8 mouse cellular contexts compared by ENCODE assay signal in the genomic region with DNA sequence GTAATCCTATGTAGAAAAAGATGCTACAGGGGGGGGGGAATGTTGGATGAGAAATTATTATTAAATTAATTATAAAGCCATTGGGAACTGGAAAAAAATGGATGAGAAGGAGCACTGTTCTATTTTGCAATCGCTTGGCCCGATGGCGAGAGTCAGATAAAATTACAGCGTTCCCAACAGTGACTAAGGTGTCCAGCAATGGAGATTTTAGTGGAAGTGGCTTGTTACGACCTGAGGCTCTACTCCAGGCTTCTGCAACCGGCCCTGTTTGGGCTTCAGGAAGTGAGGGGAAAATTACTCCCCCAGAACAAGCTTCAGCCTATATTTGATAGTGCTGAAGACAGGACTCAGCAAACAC. TPM values are rescaled to one million over a fixed set of nuclear protein-coding genes. Genes with fewer than 3 reads are reported as not detected.
DNase-seq lines count a peak whose midpoint lies in the region; ATAC-seq and TF ChIP-seq lines count a peak whose summit lies in the region.

No protein-coding gene starts in this region.

- peak overlapping the region; percentile 88 to 89 for H3K27ac ChIP-seq in heart, embryonic 14.5 days (replicated peaks in 1 of 2; ENCODE audit: control insufficient read depth in 1 of 2, insufficient read depth in 1 of 2, low read depth in 2 of 2, low read length in 2 of 2)
- no peak overlapping the region for H3K27ac ChIP-seq in MEL (ENCODE audit: control insufficient read depth, low read depth, low read length)
- H3K27ac ChIP-seq in forebrain, embryonic 15.5 days (replicated peaks): peak overlapping the region; percentile 85
- H3K27ac ChIP-seq in liver, postnatal 0 days (ENCODE audit: low read depth): peak overlapping the region; percentile 82; the same call in 1 of the 2 replicates

- no peaks in the 10 kb centered on the region for H3K9me3 ChIP-seq in heart, embryonic 14.5 days (ENCODE audit: control insufficient read depth, low read length)
- H3K9me3 ChIP-seq in MEL (replicated peaks; ENCODE audit: insufficient read depth, low read length): no peaks in the 10 kb centered on the region
- no peaks in the 10 kb centered on the region for H3K9me3 ChIP-seq in forebrain, embryonic 15.5 days
- H3K9me3 ChIP-seq in liver, postnatal 0 days (ENCODE audit: low read length): no peaks in the 10 kb centered on the region

- peak in 1 of 3 experiments; percentile 23; a peak in 1 of 6 replicates for TF ChIP-seq CTCF in MEL (IDR thresholded peaks at IDR 0.05 in 2 of 3, conservative IDR thresholded peaks at IDR 0.05 in 1 of 3; ENCODE audit: control insufficient read depth in 1 of 3, insufficient read depth in 1 of 3, low read depth in 2 of 3, low read length in 3 of 3, poor library complexity in 1 of 3, severe bottlenecking in 1 of 3)
- no peak for TF ChIP-seq CTCF in liver, postnatal 0 days (IDR thresholded peaks at IDR 0.05; ENCODE audit: low read depth)

- no peak for DNase-seq in heart, postnatal 10 days
- DNase-seq in MEL (ENCODE audit: low read depth, low spot score): no peak
- no peak for DNase-seq in liver, postnatal 0 days
- no peak for DNase-seq in urinary bladder, postnatal 25 days (ENCODE audit: low spot score)
- DNase-seq in frontal cortex, postnatal 25 days (ENCODE audit: low spot score in 2 of 2): no peak
- DNase-seq in ovary, postnatal 10 days (ENCODE audit: low spot score): no peak

- H3K36me3 ChIP-seq in heart, embryonic 14.5 days (ENCODE audit: control insufficient read depth, insufficient read depth, low read length): no peaks in the 10 kb centered on the region
- H3K36me3 ChIP-seq in MEL (ENCODE audit: control insufficient read depth in 1 of 2, insufficient read depth in 2 of 2, low read length in 2 of 2): peaks cover 0 to 10% of the 10 kb centered on the region in 2 experiments; a peak in 3 of 4 replicates
- H3K36me3 ChIP-seq in forebrain, embryonic 15.5 days: no peaks in the 10 kb centered on the region
- H3K36me3 ChIP-seq in liver, postnatal 0 days (replicated peaks; ENCODE audit: insufficient read depth, low read length): no peaks in the 10 kb centered on the region

- TF ChIP-seq POLR2A in MEL (IDR thresholded peaks at IDR 0.05; ENCODE audit: control insufficient read depth in 1 of 2, insufficient read depth in 1 of 2, low read depth in 1 of 2, low read length in 2 of 2, poor library complexity in 1 of 2): no peak

- WGBS in heart, embryonic 14.5 days: 5% methylated on average over 6 of the region's 6 CpGs
- 7% methylated on average over 6 of the region's 6 CpGs for WGBS in forebrain, embryonic 15.5 days
- WGBS in liver, postnatal 0 days (ENCODE audit: insufficient replicate concordance): 4% methylated on average over 6 of the region's 6 CpGs

- peak overlapping the region; percentile 89 for H3K4me2 ChIP-seq in heart, embryonic 14.5 days (ENCODE audit: low read length)
- peak overlapping the region; percentile 87 for H3K4me2 ChIP-seq in forebrain, embryonic 15.5 days (replicated peaks)
- peak overlapping the region; percentile 99 for H3K4me2 ChIP-seq in liver, postnatal 0 days (ENCODE audit: low read depth, low read length)

- no peaks in the 10 kb centered on the region for H3K27me3 ChIP-seq in heart, embryonic 14.5 days (ENCODE audit: control insufficient read depth, insufficient read depth, low read length)
- no peaks in the 10 kb centered on the region for H3K27me3 ChIP-seq in MEL (ENCODE audit: control insufficient read depth in 1 of 2, insufficient read depth in 2 of 2, low read length in 2 of 2)
- no peaks in the 10 kb centered on the region for H3K27me3 ChIP-seq in forebrain, embryonic 15.5 days
- H3K27me3 ChIP-seq in liver, postnatal 0 days (ENCODE audit: insufficient read depth, low read length): no peaks in the 10 kb centered on the region

- no peak; the same call in 1 of the 2 replicates for ATAC-seq in heart, embryonic 14.5 days (ENCODE audit: insufficient number of reproducible peaks, insufficient read depth, low FRiP score, low read depth)
- no peak for ATAC-seq in forebrain, embryonic 15.5 days (replicated peaks)
- no peak for ATAC-seq in liver, postnatal 0 days

- TF ChIP-seq RAD21 in MEL (IDR thresholded peaks at IDR 0.05; ENCODE audit: low read depth, low read length): peak; percentile 6

- intact Hi-C loops in heart, postnatal 10 days (cut with DNase I): loop anchor here (5.0 kb wide), 2 partner anchors 91 to 126 kb away; no protein-coding TSS in a partner anchor

- no peak for TF ChIP-seq EP300 in MEL (IDR thresholded peaks at IDR 0.05; ENCODE audit: low read depth in 1 of 2, low read length in 2 of 2)
- no peak for TF ChIP-seq EP300 in liver, postnatal 0 days (IDR thresholded peaks at IDR 0.05; ENCODE audit: low read depth)

- H3K79me2 ChIP-seq in MEL (ENCODE audit: control insufficient read depth, insufficient read depth, low read length, poor library complexity): peaks cover 6% of the 10 kb centered on the region

- H3K4me3 ChIP-seq in heart, embryonic 14.5 days (ENCODE audit: control insufficient read depth in 1 of 2, insufficient read depth in 1 of 2, low read depth in 1 of 2, low read length in 2 of 2): peak overlapping the region; percentile 78 to 95
- H3K4me3 ChIP-seq in MEL (ENCODE audit: control insufficient read depth in 1 of 2, insufficient read depth in 1 of 2, low read depth in 2 of 2, low read length in 2 of 2): peak overlapping the region; percentile 70 to 90
- H3K4me3 ChIP-seq in forebrain, embryonic 15.5 days: peak overlapping the region; percentile 83
- peak overlapping the region; percentile 81 for H3K4me3 ChIP-seq in liver, postnatal 0 days (ENCODE audit: low read depth, low read length)

- H3K4me1 ChIP-seq in heart, embryonic 14.5 days (ENCODE audit: control insufficient read depth in 2 of 2, insufficient read depth in 2 of 2, low read length in 2 of 2): 0 out of 4 replicates have a peak, but pooled peaks cover 0 to 2% of the 10 kb centered on the region in 2 experiments
- peaks cover 4 to 13% of the 10 kb centered on the region in 2 experiments; a peak in 2 of 4 replicates for H3K4me1 ChIP-seq in MEL (ENCODE audit: control insufficient read depth in 1 of 2, insufficient read depth in 2 of 2, low read length in 2 of 2)
- peaks cover 16% of the 10 kb centered on the region; the same call in 1 of the 2 replicates for H3K4me1 ChIP-seq in forebrain, embryonic 15.5 days
- peaks cover 6% of the 10 kb centered on the region for H3K4me1 ChIP-seq in liver, postnatal 0 days (ENCODE audit: insufficient read depth)

- H3K9ac ChIP-seq in heart, embryonic 14.5 days (ENCODE audit: low read length): peak overlapping the region; percentile 82
- H3K9ac ChIP-seq in MEL (ENCODE audit: control insufficient read depth, low read depth, low read length, poor library complexity, severe bottlenecking): peak overlapping the region; percentile 79
- peak overlapping the region; percentile 87 for H3K9ac ChIP-seq in forebrain, embryonic 15.5 days (replicated peaks)
- peak overlapping the region; percentile 80 for H3K9ac ChIP-seq in liver, postnatal 0 days (replicated peaks)

TF ChIP-seq in MEL, 35 proteins besides CTCF, POLR2A, EP300 and RAD21 (continues in another document):
- no peak for TF ChIP-seq ZMIZ1 (IDR thresholded peaks at IDR 0.05; ENCODE audit: low read depth, low read length)
- TF ChIP-seq RCOR1 (IDR thresholded peaks at IDR 0.05; ENCODE audit: low read depth, low read length): no peak
- no peak for TF ChIP-seq JUND (IDR thresholded peaks at IDR 0.05; ENCODE audit: low read depth, low read length)
- TF ChIP-seq NELFE (IDR thresholded peaks at IDR 0.05; ENCODE audit: low read depth, low read length): no peak
- TF ChIP-seq MXI1 (IDR thresholded peaks at IDR 0.05; ENCODE audit: low read depth, low read length): no peak
- TF ChIP-seq NRF1 (IDR thresholded peaks at IDR 0.05; ENCODE audit: insufficient read depth, low read depth, low read length, poor library complexity, severe bottlenecking): no peak
- TF ChIP-seq POLR2AphosphoS2 (IDR thresholded peaks at IDR 0.05; ENCODE audit: low read length): no peak
- no peak for TF ChIP-seq MYB (IDR thresholded peaks at IDR 0.05; ENCODE audit: low read depth, low read length)
- no peak for TF ChIP-seq GATA1 (IDR thresholded peaks at IDR 0.05; ENCODE audit: low read depth, low read length)
- no peak for TF ChIP-seq ZKSCAN1 (IDR thresholded peaks at IDR 0.05; ENCODE audit: low read depth, low read length)
- TF ChIP-seq TAL1 (IDR thresholded peaks at IDR 0.05; ENCODE audit: low read length): no peak
- no peak for TF ChIP-seq UBTF (IDR thresholded peaks at IDR 0.05; ENCODE audit: borderline replicate concordance, insufficient read depth, low read depth, low read length)
- no peak for TF ChIP-seq E2F4 (IDR thresholded peaks at IDR 0.05; ENCODE audit: borderline replicate concordance, low read depth, low read length)

RNA-seq across cellular contexts. Expression of a gene that starts 0.8 kb away (rescaled TPM):
- 26.8 and 27.4 TPM in 2 replicates for polyA plus RNA-seq in heart, embryonic 14.5 days (2014; fragmentation: Nextera tagmentation; extraction: Ambion mirVana)
- total RNA-seq in heart, postnatal 10 days (2021): 10 to 100 TPM; 46.6 to 48.7 TPM
- total RNA-seq in MEL (2012; rRNA removed): 16.4 and 18.5 TPM in 2 replicates
- 10 to 100 TPM in 1 of 2 experiments, not detected in 1; 14.3 TPM for polyA plus RNA-seq in MEL (2012; ENCODE audit: insufficient read depth in 1 of 2, insufficient read length in 2 of 2, low read depth in 1 of 2, low replicate concordance in 2 of 2, missing spikeins in 1 of 2)
- 39.8 and 40.4 TPM in 2 replicates for polyA plus RNA-seq in forebrain, embryonic 15.5 days (2015; fragmentation: Nextera tagmentation; extraction: Ambion mirVana)
- polyA plus RNA-seq in liver, postnatal 0 days (2015; fragmentation: Nextera tagmentation; extraction: Ambion mirVana): 7.0 and 7.2 TPM in 2 replicates

RNA-seq across cellular contexts. Expression of a gene that starts 42.1 kb away (rescaled TPM):
- 12.6 and 16.3 TPM in 2 replicates for polyA plus RNA-seq in heart, embryonic 14.5 days (2014; fragmentation: Nextera tagmentation; extraction: Ambion mirVana)
- 10 to 100 TPM in 1 of 2 experiments, 1 to 10 TPM in 1; 9.0 to 13.2 TPM for total RNA-seq in heart, postnatal 10 days (2021)
- 5.4 and 5.9 TPM in 2 replicates for total RNA-seq in MEL (2012; rRNA removed)
- polyA plus RNA-seq in MEL (2012; ENCODE audit: insufficient read depth in 1 of 2, insufficient read length in 2 of 2, low read depth in 1 of 2, low replicate concordance in 2 of 2, missing spikeins in 1 of 2): 1 to 10 TPM in 1 of 2 experiments, not detected in 1; 4.8 TPM
- 65.6 and 65.8 TPM in 2 replicates for polyA plus RNA-seq in forebrain, embryonic 15.5 days (2015; fragmentation: Nextera tagmentation; extraction: Ambion mirVana)
- polyA plus RNA-seq in liver, postnatal 0 days (2015; fragmentation: Nextera tagmentation; extraction: Ambion mirVana): 3.6 and 4.3 TPM in 2 replicates

RNA-seq across cellular contexts. Expression of a gene that starts 51.3 kb away (rescaled TPM):
- 0.51 and 0.74 TPM in 2 replicates for polyA plus RNA-seq in heart, embryonic 14.5 days (2014; fragmentation: Nextera tagmentation; extraction: Ambion mirVana)
- under 1 TPM; 0.32 to 0.43 TPM for total RNA-seq in heart, postnatal 10 days (2021)
- 0.04 TPM in 1 of 2 replicates, not detected in the other for total RNA-seq in MEL (2012; rRNA removed)
- under 1 TPM in 1 of 2 experiments, not detected in 1; 0.15 TPM for polyA plus RNA-seq in MEL (2012; ENCODE audit: insufficient read depth in 1 of 2, insufficient read length in 2 of 2, low read depth in 1 of 2, low replicate concordance in 2 of 2, missing spikeins in 1 of 2)
- 3.1 and 4.0 TPM in 2 replicates for polyA plus RNA-seq in forebrain, embryonic 15.5 days (2015; fragmentation: Nextera tagmentation; extraction: Ambion mirVana)
- polyA plus RNA-seq in liver, postnatal 0 days (2015; fragmentation: Nextera tagmentation; extraction: Ambion mirVana): 0.08 and 0.09 TPM in 2 replicates
